Mouse (Mus musculus): Measurements from ENCODE around the gene Hk1. TPM values are rescaled to one million over a fixed set of nuclear protein-coding genes. Genes with fewer than 3 reads are reported as not detected.

The Hk1 gene
- polyA plus RNA-seq, 1 experiment, result 27.2 TPM

- Histone ChIP-seq H3K4me3 (ENCODE audit: insufficient read depth, low read depth, low read length) (no peak overlapping the region), H3K4me1 (ENCODE audit: control insufficient read depth, insufficient read depth, insufficient read length, low read length) (peaks cover 12% of the 10 kb centered on the region), H3K27ac (replicated peaks; ENCODE audit: low read depth, low read length) (peak overlapping the region; percentile 37)
These were observed 65.8 kb downstream of the Hk1 start for GRCm38 (mm10) chr10:62313885-62314424.

GRCm38 (mm10) chr10:62313140-62313539, 66.6 kb downstream of the Hk1 start:
- H3K4me3 ChIP-seq (ENCODE audit: insufficient read depth, low read depth, low read length), result no peak overlapping the region
- no peak overlapping the region for H3K27ac ChIP-seq (replicated peaks; ENCODE audit: low read depth, low read length)
- H3K4me1 ChIP-seq (ENCODE audit: control insufficient read depth, insufficient read depth, insufficient read length, low read length), result peaks cover 12% of the 10 kb centered on the region

GRCm38 (mm10) chr10:62311464-62311863, 68.2 kb downstream of the Hk1 start:
- H3K4me1 ChIP-seq (ENCODE audit: control insufficient read depth, insufficient read depth, insufficient read length, low read length), result peaks cover 12% of the 10 kb centered on the region
- no peak overlapping the region for H3K4me3 ChIP-seq (ENCODE audit: insufficient read depth, low read depth, low read length)
- no peak overlapping the region for H3K27ac ChIP-seq (replicated peaks; ENCODE audit: low read depth, low read length)

GRCm38 (mm10) chr10:62310259-62311039, 69.3 kb downstream of the Hk1 start:
- Histone ChIP-seq H3K27ac (replicated peaks; ENCODE audit: low read depth, low read length) (no peak overlapping the region), H3K4me1 (ENCODE audit: control insufficient read depth, insufficient read depth, insufficient read length, low read length) (peaks cover 12% of the 10 kb centered on the region), H3K4me3 (ENCODE audit: insufficient read depth, low read depth, low read length) (no peak overlapping the region)

GRCm38 (mm10) chr10:62309593-62309992, 70.1 kb downstream of the Hk1 start:
- no peak overlapping the region for H3K27ac ChIP-seq (replicated peaks; ENCODE audit: low read depth, low read length)
- H3K4me3 ChIP-seq (ENCODE audit: insufficient read depth, low read depth, low read length), result no peak overlapping the region

GRCm38 (mm10) chr10:62308896-62309491, 70.7 kb downstream of the Hk1 start:
- H3K27ac ChIP-seq (replicated peaks; ENCODE audit: low read depth, low read length), result no peak overlapping the region
- H3K4me1 ChIP-seq (ENCODE audit: control insufficient read depth, insufficient read depth, insufficient read length, low read length), result peaks cover 6% of the 10 kb centered on the region
- H3K4me3 ChIP-seq (ENCODE audit: insufficient read depth, low read depth, low read length), result no peak overlapping the region

More at GRCm38 (mm10) chr10:62309593-62309992, 70.1 kb downstream of the Hk1 start:
- peaks cover 9% of the 10 kb centered on the region for H3K4me1 ChIP-seq (ENCODE audit: control insufficient read depth, insufficient read depth, insufficient read length, low read length)

- Histone ChIP-seq H3K4me1 (ENCODE audit: control insufficient read depth, insufficient read depth, insufficient read length, low read length) (no peaks in the 10 kb centered on the region), H3K4me3 (ENCODE audit: insufficient read depth, low read depth, low read length) (no peak overlapping the region), H3K27ac (replicated peaks; ENCODE audit: low read depth, low read length) (no peak overlapping the region)
These were observed 73.2 kb downstream of the Hk1 start for GRCm38 (mm10) chr10:62306483-62306882.

- H3K4me3 ChIP-seq (ENCODE audit: insufficient read depth, low read depth, low read length), result no peak overlapping the region
- H3K4me1 ChIP-seq (ENCODE audit: control insufficient read depth, insufficient read depth, insufficient read length, low read length), result no peaks in the 10 kb centered on the region; the same call in 1 of the 2 replicates
- H3K27ac ChIP-seq (replicated peaks; ENCODE audit: low read depth, low read length), result no peak overlapping the region
These were observed 74.6 kb downstream of the Hk1 start for GRCm38 (mm10) chr10:62305090-62305489.

- Histone ChIP-seq H3K4me3 (ENCODE audit: insufficient read depth, low read depth, low read length) (no peak overlapping the region), H3K4me1 (ENCODE audit: control insufficient read depth, insufficient read depth, insufficient read length, low read length) (peaks cover 3% of the 10 kb centered on the region), H3K27ac (replicated peaks; ENCODE audit: low read depth, low read length) (0 out of 2 replicates have a peak overlapping the region, but pooled peaks have one; percentile 17)
These were observed 79.5 kb downstream of the Hk1 start for GRCm38 (mm10) chr10:62300006-62300827.

- Histone ChIP-seq H3K4me3 (ENCODE audit: insufficient read depth, low read depth, low read length) (no peak overlapping the region), H3K27ac (replicated peaks; ENCODE audit: low read depth, low read length) (no peak overlapping the region), H3K4me1 (ENCODE audit: control insufficient read depth, insufficient read depth, insufficient read length, low read length) (peaks cover 3% of the 10 kb centered on the region)
These were observed 83.4 kb downstream of the Hk1 start for GRCm38 (mm10) chr10:62296086-62296872.

GRCm38 (mm10) chr10:62294112-62294511, 85.6 kb downstream of the Hk1 start:
- H3K4me1 ChIP-seq (ENCODE audit: control insufficient read depth, insufficient read depth, insufficient read length, low read length), result no peaks in the 10 kb centered on the region
- no peak overlapping the region for H3K27ac ChIP-seq (replicated peaks; ENCODE audit: low read depth, low read length)
- no peak overlapping the region for H3K4me3 ChIP-seq (ENCODE audit: insufficient read depth, low read depth, low read length)

GRCm38 (mm10) chr10:62287460-62288124, 92.1 kb downstream of the Hk1 start:
- Histone ChIP-seq H3K4me3 (ENCODE audit: insufficient read depth, low read depth, low read length) (no peak overlapping the region), H3K4me1 (ENCODE audit: control insufficient read depth, insufficient read depth, insufficient read length, low read length) (peaks cover 3% of the 10 kb centered on the region), H3K27ac (replicated peaks; ENCODE audit: low read depth, low read length) (0 out of 2 replicates have a peak overlapping the region, but pooled peaks have one; percentile 45)

- peaks cover 3% of the 10 kb centered on the region for H3K4me1 ChIP-seq (ENCODE audit: control insufficient read depth, insufficient read depth, insufficient read length, low read length)
- H3K27ac ChIP-seq (replicated peaks; ENCODE audit: low read depth, low read length), result no peak overlapping the region
- H3K4me3 ChIP-seq (ENCODE audit: insufficient read depth, low read depth, low read length), result no peak overlapping the region
These were observed 96.4 kb downstream of the Hk1 start for GRCm38 (mm10) chr10:62283206-62283792.

- H3K27ac ChIP-seq (replicated peaks; ENCODE audit: low read depth, low read length), result no peak overlapping the region
- peaks cover 3% of the 10 kb centered on the region for H3K4me1 ChIP-seq (ENCODE audit: control insufficient read depth, insufficient read depth, insufficient read length, low read length)
- H3K4me3 ChIP-seq (ENCODE audit: insufficient read depth, low read depth, low read length), result no peak overlapping the region
These were observed 96.9 kb downstream of the Hk1 start for GRCm38 (mm10) chr10:62282782-62283181.

Data from brown adipose tissue, adult 24 weeks (tissue).